Mouse (Mus musculus) thymus, postnatal 25 days (tissue): ENCODE measurements around the gene Trmt2a.

ENCODE experiments used
- DNase-seq: peaks from one replicate; pipeline ENCODE4 v3.0.0; 2022

Trmt2a gene

GRCm38 (mm10) chr16:18248433-18249363, at the start of gene Trmt2a, which contains the start of gene Ranbp1:
Gene Trmt2a, plus strand, starts transcription at chr16:18248679.
Gene Ranbp1, minus strand, starts transcription at chr16:18248732.
- DNase-seq, result peak; percentile 97

- no peak for DNase-seq
These were observed 48.4 kb upstream of the Trmt2a start for GRCm38 (mm10) chr16:18200062-18200461.

GRCm38 (mm10) chr16:18201620-18202019, 46.9 kb upstream of the Trmt2a start:
- DNase-seq, result no peak

GRCm38 (mm10) chr16:18202061-18202460, 46.4 kb upstream of the Trmt2a start:
- DNase-seq, result no peak

GRCm38 (mm10) chr16:18203430-18204091, 44.9 kb upstream of the Trmt2a start:
- no peak for DNase-seq

DNA sequence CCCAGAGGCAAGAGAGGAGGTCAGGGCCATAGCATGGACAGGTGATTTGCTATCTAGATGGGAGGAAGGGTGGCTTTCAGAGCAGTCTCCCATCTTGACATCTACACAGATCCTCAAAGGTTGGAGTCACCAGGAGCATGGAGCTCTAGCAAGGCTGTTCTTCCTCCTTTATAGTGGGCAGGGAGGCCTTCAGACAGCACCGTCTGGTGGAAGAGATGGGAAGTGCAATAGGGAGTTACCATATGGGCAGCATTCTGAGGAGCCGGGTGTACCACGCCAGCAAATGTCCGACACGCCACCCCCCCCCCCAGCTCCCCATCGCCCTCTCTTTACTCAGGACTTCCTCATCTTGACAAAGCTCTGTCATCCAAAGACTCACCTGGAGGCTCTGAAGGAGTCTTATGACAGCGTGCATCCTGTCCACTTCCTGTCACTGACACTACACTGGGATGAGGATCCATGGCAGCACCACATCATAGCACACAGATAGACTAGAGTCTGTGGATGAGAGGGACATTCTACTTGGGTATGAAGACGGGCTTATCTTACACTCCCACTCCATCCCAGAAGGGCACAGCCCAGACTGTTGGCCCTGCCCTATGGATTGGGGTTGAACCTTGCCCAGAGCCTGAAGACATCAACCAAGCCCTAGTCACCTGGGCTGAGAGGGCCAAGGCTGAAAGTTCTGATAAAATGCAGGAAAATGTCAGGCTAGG, 37.6 kb upstream of the Trmt2a start:
- peak; percentile 59 for DNase-seq

DNA sequence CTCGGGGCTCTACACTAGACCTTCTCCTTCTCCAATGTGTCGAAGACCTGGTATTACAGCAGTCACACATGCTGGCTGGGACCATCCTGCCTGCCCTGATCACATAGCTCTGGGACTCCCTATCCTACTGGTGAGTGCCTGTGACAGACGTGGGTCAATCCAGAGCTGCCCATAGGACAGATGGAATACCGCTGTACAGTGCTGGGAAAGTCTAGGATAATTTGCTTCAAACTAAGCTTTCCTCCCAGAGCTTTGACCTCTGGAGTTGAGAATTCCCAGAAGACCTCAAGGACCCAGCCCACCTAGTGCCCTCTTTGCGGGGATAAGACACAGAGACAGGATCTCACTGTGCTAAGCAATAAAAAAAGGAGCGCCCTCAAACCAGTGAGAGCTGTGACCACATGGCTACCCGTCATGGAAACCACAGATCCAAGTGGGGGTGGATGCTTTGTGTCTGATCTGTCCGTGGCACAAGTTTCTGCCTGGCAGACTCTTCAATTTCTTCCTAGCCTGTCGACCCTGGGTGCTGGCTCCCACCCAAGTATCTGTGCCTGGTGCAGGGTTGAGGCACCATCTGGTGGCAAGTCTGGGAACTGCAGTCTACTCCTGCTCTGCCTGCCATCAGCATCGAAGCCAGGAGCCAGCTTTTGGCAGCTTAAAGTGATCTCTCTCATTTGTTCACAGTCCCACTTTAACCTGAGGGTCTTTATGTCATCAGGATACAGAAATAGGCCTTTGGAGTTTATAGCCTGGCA, 36.9 kb upstream of the Trmt2a start:
- DNase-seq, result peak; percentile 87

DNA sequence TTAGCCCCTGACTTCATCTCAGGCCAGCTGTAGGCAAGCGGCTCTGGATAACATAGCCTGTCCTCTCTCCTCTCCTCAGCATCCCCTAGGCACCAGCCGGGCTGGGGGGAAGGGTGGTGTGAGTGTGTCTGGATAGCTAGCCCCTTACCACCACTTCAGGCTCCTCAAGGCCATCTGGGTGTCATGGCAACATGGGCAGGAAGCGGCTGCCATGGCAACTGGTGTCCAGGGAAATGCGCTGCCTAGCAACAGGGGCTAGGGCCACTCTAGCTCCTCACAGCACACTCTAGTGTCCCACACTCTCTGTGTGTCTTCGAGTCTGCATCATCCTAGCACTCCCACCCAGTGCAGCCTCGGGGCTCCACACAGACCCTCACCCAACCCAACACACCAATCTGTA, 34.8 kb upstream of the Trmt2a start:
- no peak for DNase-seq

GRCm38 (mm10) chr16:18214858-18215257, 33.6 kb upstream of the Trmt2a start:
- no peak for DNase-seq

DNA sequence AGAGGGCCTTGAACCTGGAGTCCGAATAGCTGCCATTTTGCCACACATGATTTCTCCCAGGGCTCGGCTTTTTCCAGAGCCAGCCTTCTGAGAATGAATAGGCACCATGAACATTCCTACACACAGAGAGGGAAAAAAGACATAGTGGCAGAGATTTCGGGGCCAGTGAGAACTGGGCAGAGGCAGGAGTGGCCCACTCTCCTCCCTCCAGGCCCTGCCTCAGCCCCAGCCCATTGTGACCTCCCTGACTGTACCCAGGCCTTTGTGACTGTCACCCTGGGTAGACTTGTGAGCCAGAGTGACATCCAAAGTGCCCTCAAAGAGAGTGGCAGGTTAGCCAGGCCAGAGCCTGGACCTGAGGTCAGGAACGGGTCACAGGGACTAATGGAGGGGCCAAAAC, 30.9 kb upstream of the Trmt2a start, which contains the start of gene Ccdc188:
Ccdc188 (plus strand) TSS at position 301 of the 400 bp plus-strand sequence.
- no peak for DNase-seq

DNA sequence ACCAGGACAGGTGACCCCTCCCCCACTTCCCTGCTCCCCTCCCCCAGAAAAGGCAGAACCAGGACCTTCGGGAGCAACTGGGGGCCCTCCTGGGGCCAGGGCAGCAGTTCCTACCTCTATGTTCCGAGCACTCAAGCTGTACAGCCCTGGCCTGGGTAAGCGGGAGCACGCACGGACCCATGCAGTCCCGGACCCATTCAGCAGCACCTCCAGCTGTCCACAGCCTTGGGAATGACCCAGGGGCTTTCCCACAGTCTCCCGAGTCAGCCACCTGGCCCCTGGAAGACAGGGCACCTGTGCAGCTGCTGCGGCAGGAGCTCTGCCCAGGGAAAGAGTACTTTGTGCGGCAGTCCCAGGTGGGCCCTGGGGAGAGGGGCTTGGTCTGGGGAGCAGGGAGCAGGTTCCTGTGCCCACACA, 29.9 kb upstream of the Trmt2a start:
- no peak for DNase-seq

DNA sequence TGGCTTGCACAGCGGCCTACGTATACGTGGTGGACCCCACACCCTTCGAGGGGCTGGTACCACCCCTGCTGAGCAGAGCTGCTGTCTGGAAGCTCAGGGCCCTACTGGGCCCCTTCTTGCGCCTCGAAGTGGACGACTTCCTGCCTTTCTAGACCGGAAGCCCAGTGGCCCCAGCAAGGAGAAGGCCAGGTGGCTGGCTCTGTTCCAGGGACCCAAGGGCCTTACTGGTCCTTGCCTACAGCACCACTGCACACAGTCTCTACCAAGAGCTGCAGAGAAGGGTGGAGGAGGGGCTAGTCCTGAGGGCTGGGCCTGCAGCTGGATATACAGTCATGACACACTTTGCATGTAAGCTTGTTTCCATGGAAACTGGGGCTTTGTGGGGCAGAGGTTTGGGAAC, 28.5 kb upstream of the Trmt2a start:
- peak; percentile 56 for DNase-seq

DNA sequence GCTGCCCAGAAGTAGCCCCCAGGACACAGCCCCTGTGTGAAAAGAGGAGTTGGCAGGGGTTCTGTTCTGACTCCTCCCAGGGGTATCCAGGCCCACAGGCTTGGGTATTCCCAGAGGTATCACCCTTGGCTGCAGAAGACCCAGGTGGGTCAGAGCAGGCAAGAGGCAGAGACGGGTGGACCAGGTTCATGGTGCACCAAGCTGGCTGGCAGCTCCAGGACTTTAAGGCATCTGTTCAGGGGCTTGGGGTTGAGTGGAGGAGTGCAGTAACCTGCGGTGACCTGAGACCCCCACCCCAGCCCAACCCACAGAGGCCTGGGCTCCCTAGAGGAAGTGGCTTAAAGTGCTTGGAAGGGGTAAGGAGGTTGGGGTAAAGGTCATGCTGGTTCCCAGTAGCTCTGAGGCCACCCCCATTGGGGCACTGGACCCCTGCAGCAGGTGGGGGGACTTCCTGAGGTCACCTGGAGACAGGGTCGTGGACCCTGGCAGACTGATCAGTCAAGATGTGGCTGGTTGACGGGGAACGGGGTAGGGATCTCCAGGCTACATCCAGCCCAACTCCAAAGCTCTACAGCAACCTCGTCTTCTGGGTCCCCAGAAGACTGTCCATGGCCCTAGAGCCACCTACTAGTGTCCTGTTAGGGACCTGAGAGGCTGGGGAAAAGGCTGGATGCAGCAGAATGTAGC, 27.5 kb upstream of the Trmt2a start:
- no peak for DNase-seq

- DNase-seq, result no peak
These were observed 27.0 kb upstream of the Trmt2a start for GRCm38 (mm10) chr16:18221543-18221898.

- DNase-seq, result no peak
These were observed 26.3 kb upstream of the Trmt2a start for GRCm38 (mm10) chr16:18222188-18222587.

- DNase-seq, result no peak
These were observed 21.3 kb upstream of the Trmt2a start for GRCm38 (mm10) chr16:18227187-18227586.

DNA sequence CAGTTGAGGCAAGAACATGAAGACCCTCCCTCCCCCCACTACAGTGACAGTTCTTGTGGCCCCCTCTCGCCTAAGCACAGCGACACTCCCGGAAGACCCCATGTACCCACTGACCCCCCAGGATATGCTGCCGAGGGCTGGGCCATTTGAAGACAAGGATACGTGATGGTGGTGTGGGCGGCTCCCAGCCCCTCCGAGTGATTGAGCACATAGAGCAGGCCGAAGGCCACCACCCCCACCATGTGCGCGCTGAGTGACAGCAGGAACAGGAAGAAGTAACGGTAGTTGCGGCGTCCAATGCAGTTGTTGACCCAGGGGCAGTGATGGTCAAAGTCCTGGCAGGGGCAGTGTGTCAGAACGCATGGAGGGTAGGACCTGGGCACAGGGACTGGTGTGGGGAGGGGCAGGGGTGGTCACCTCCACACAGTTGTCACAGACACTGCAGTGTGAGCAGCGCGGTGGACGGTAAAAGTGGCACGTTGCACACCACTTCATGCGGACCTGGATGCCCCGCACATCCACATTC, 20.5 kb upstream of the Trmt2a start:
- DNase-seq, result no peak

DNA sequence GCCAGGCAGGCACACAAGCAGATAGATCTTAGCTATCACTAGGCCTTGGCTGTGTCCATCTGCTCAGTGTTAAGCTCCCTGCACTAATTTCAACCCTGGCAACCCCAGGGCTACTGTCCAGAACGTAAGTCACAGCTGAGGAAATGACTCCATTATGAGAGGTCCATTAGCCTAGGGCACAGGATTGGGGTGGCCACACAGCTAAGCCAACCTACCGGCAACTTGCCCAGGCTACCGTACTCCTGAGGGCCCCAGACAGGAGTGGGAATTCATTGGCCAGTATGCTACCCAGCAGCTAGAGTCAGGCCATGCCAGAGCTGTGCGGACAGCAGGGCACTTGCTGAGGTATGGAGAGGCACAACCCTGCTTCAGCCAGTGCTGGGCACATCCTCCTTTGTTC, 19.6 kb upstream of the Trmt2a start:
- DNase-seq, result no peak

DNA sequence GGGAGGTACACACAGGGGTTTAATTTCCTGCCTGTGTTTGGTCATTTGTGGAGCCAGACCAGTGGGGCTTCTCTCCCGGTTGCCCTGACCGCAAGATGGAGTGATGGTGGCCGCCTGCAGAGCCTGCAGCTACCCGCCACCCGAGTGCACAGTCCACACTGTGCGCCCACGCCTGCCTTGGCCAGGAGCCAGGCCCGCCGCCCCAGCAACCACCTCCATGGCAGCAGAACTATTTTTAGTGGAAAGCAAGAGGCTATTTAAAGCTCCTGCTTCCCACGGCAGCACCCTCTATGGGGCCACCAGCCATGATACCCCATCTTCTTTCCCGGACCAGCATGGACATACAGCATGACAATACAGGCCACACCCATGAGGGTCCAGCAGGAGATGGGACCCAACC, 18.9 kb upstream of the Trmt2a start:
- DNase-seq, result no peak

DNA sequence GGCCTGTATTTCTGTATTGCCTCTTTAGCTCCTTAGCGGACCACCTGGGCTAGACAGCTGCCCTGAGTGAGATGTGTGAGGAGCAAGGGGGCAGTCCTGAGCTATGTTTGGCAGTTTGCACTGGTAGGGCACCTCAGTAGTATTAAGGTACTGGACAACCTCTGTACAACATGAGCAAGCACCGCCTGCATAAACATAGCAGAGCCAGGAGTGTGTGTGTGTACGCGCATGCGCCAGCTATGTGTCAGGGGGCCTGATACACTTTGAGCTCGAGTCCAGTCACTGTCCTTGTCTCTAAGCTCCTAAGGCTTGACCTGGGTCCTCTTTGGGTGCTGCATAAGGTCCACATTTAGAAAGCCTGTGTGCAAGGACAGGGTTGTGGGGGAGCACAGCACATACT, 17.9 kb upstream of the Trmt2a start:
- DNase-seq, result no peak

DNA sequence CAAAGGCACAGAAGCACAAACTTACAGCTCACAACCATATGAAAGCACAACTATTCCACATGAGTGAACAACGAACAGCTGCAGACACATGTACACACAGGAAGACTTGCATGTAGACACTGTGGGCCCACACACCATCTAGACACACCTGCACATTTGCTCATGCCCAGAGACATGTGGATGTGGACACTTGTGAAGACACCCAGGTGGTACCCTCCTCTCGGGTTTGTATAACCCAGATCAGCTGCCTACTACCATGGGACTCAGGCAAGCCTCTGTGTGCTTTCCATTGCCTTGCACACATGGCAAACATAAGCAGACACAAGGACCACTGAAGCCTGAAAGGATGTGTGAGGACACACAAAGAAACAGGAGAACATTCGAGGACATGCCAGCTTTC, 17.4 kb upstream of the Trmt2a start:
- DNase-seq, result peak; percentile 46

DNA sequence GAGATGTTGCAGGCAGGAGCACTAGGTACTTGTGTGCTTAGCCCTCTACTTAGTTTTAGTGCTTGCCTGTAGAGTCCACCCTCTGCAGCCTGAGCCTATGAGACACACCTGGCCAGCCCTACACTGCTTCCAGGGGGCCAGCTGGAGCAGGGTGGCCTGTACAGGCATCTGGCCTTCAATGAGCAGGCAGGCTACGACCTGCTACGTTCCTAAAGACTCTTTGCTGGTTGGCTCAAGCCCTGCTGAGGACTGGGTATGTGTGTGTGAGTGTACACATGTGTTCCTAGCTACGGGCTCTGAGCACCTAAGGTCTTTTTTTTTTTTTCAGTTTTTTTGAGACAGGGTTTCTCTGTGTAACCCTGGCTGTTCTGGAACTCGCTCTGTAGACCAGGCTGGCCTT, 17.0 kb upstream of the Trmt2a start:
- no peak for DNase-seq
